Mouse (Mus musculus): Measurements from ENCODE around the gene Dct. TPM values are rescaled to one million over a fixed set of nuclear protein-coding genes. Genes with fewer than 3 reads are reported as not detected.

Gene Dct
- total RNA-seq (2014; rRNA removed; ENCODE audit: low replicate concordance) (3.1 and 58.5 TPM in 2 replicates), polyA plus RNA-seq (2015; fragmentation: Nextera tagmentation; extraction: Ambion mirVana) (4.0 and 6.2 TPM in 2 replicates)

GRCm38 (mm10) chr14:118051975-118052630 lies at the start of gene Dct:
Gene Dct, minus strand, starts transcription at chr14:118052244.
- Histone ChIP-seq H3K4me3 (ENCODE audit: low read depth, low read length) (no peak within 1 kb of the TSS), H3K27me3 (ENCODE audit: control insufficient read depth, insufficient read depth, low read length) (0 out of 2 replicates have a peak, but pooled peaks cover 3% of the 10 kb centered on the region), H3K4me2 (ENCODE audit: low read depth, low read length) (no peak within 1 kb of the TSS), H3K9ac (replicated peaks; ENCODE audit: low read depth, low read length) (no peak within 1 kb of the TSS), H3K4me1 (ENCODE audit: control insufficient read depth, insufficient read depth) (0 out of 2 replicates have a peak, but pooled peaks cover 3% of the 10 kb centered on the region), H3K36me3 (replicated peaks; ENCODE audit: control insufficient read depth, insufficient read depth, low read length) (no peaks in the 10 kb centered on the region), H3K9me3 (replicated peaks; ENCODE audit: control insufficient read depth, low read length) (no peaks in the 10 kb centered on the region), H3K27ac (ENCODE audit: low read depth) (no peak within 1 kb of the TSS)
- peak; percentile 75 for DNase-seq (ENCODE audit: low spot score)
- TF ChIP-seq EP300 (IDR thresholded peaks at IDR 0.05; ENCODE audit: low read depth) = peak; percentile 62; the same call in 1 of the 2 replicates
- no peak for TF ChIP-seq CTCF (IDR thresholded peaks at IDR 0.05; ENCODE audit: low read depth)
- WGBS = 49% methylated on average over 13 of the region's 13 CpGs
- peak; percentile 92 for ATAC-seq (ENCODE audit: insufficient read depth, low read depth)

- no peak overlapping the region for H3K9ac ChIP-seq (replicated peaks; ENCODE audit: low read depth, low read length)
- H3K4me3 ChIP-seq (ENCODE audit: low read depth, low read length) = no peak overlapping the region
- DNase-seq (ENCODE audit: low spot score) = no peak
- no peaks in the 10 kb centered on the region for H3K4me1 ChIP-seq (ENCODE audit: control insufficient read depth, insufficient read depth)
- no peak overlapping the region for H3K4me2 ChIP-seq (ENCODE audit: low read depth, low read length)
- TF ChIP-seq CTCF (IDR thresholded peaks at IDR 0.05; ENCODE audit: low read depth) (no peak), EP300 (IDR thresholded peaks at IDR 0.05; ENCODE audit: low read depth) (no peak)
- 0 out of 2 replicates have a peak, but pooled peaks cover 5% of the 10 kb centered on the region for H3K9me3 ChIP-seq (replicated peaks; ENCODE audit: control insufficient read depth, low read length)
- H3K36me3 ChIP-seq (replicated peaks; ENCODE audit: control insufficient read depth, insufficient read depth, low read length) = no peaks in the 10 kb centered on the region
- no peaks in the 10 kb centered on the region for H3K27me3 ChIP-seq (ENCODE audit: control insufficient read depth, insufficient read depth, low read length)
- ATAC-seq (ENCODE audit: insufficient read depth, low read depth) = no peak
- 73% methylated on average over 14 of the region's 14 CpGs for WGBS
- no peak overlapping the region for H3K27ac ChIP-seq (ENCODE audit: low read depth)
These were observed 49.4 kb upstream of the Dct start for GRCm38 (mm10) chr14:118101227-118101990.

- Histone ChIP-seq H3K9me3 (replicated peaks; ENCODE audit: control insufficient read depth, low read length) (no peaks in the 10 kb centered on the region), H3K4me3 (ENCODE audit: low read depth, low read length) (no peak overlapping the region), H3K36me3 (replicated peaks; ENCODE audit: control insufficient read depth, insufficient read depth, low read length) (no peaks in the 10 kb centered on the region), H3K4me1 (ENCODE audit: control insufficient read depth, insufficient read depth) (no peaks in the 10 kb centered on the region), H3K27ac (ENCODE audit: low read depth) (no peak overlapping the region), H3K4me2 (ENCODE audit: low read depth, low read length) (no peak overlapping the region), H3K27me3 (ENCODE audit: control insufficient read depth, insufficient read depth, low read length) (no peaks in the 10 kb centered on the region), H3K9ac (replicated peaks; ENCODE audit: low read depth, low read length) (no peak overlapping the region)
- TF ChIP-seq EP300 (IDR thresholded peaks at IDR 0.05; ENCODE audit: low read depth) (no peak), CTCF (IDR thresholded peaks at IDR 0.05; ENCODE audit: low read depth) (no peak)
- WGBS = 57% methylated on average over 2 of the region's 2 CpGs
- no peak for DNase-seq (ENCODE audit: low spot score)
- ATAC-seq (ENCODE audit: insufficient read depth, low read depth) = no peak
These were observed 46.2 kb upstream of the Dct start for GRCm38 (mm10) chr14:118098265-118098664.

GRCm38 (mm10) chr14:118089806-118090392 lies 37.9 kb upstream of the Dct start:
- H3K27me3 ChIP-seq (ENCODE audit: control insufficient read depth, insufficient read depth, low read length) = no peaks in the 10 kb centered on the region

GRCm38 (mm10) chr14:118089215-118089805 lies 37.3 kb upstream of the Dct start:
- Histone ChIP-seq H3K27me3 (ENCODE audit: control insufficient read depth, insufficient read depth, low read length) (no peaks in the 10 kb centered on the region), H3K36me3 (replicated peaks; ENCODE audit: control insufficient read depth, insufficient read depth, low read length) (no peaks in the 10 kb centered on the region), H3K4me2 (ENCODE audit: low read depth, low read length) (peak overlapping the region; percentile 71), H3K9ac (replicated peaks; ENCODE audit: low read depth, low read length) (peak overlapping the region; percentile 51), H3K4me1 (ENCODE audit: control insufficient read depth, insufficient read depth) (no peaks in the 10 kb centered on the region), H3K9me3 (replicated peaks; ENCODE audit: control insufficient read depth, low read length) (no peaks in the 10 kb centered on the region), H3K4me3 (ENCODE audit: low read depth, low read length) (peak overlapping the region; percentile 56), H3K27ac (ENCODE audit: low read depth) (peak overlapping the region; percentile 83)
- TF ChIP-seq EP300 (IDR thresholded peaks at IDR 0.05; ENCODE audit: low read depth) (no peak), CTCF (IDR thresholded peaks at IDR 0.05; ENCODE audit: low read depth) (no peak)
- ATAC-seq (ENCODE audit: insufficient read depth, low read depth) = peak; percentile 85
- under 1% methylated on average over 44 of the region's 44 CpGs for WGBS
- peak; percentile 78 for DNase-seq (ENCODE audit: low spot score)

More at GRCm38 (mm10) chr14:118089806-118090392, 37.9 kb upstream of the Dct start:
- TF ChIP-seq EP300 (IDR thresholded peaks at IDR 0.05; ENCODE audit: low read depth) (no peak), CTCF (IDR thresholded peaks at IDR 0.05; ENCODE audit: low read depth) (no peak)
- Histone ChIP-seq H3K9me3 (replicated peaks; ENCODE audit: control insufficient read depth, low read length) (no peaks in the 10 kb centered on the region), H3K27ac (ENCODE audit: low read depth) (no peak overlapping the region), H3K36me3 (replicated peaks; ENCODE audit: control insufficient read depth, insufficient read depth, low read length) (no peaks in the 10 kb centered on the region), H3K9ac (replicated peaks; ENCODE audit: low read depth, low read length) (peak overlapping the region; percentile 51), H3K4me1 (ENCODE audit: control insufficient read depth, insufficient read depth) (no peaks in the 10 kb centered on the region), H3K4me3 (ENCODE audit: low read depth, low read length) (peak overlapping the region; percentile 56), H3K4me2 (ENCODE audit: low read depth, low read length) (peak overlapping the region; percentile 71)
- DNase-seq (ENCODE audit: low spot score) = peak; percentile 10
- no peak for ATAC-seq (ENCODE audit: insufficient read depth, low read depth)
- WGBS = 3% methylated on average over 18 of the region's 18 CpGs

Data from heart, postnatal 0 days (tissue).